Mouse (Mus musculus) liver, postnatal 0 days (tissue): ENCODE data around the gene Zfp619.
"Not testable (repeated sequence)": the region's sequence is repeated elsewhere in the genome, so short reads cannot be mapped to it uniquely, and the experiment has no call there.

Experiments used
- CTCF ChIP-seq: sonication (generic); IDR thresholded peaks from 2 replicates; pipeline ENCODE4 v1.5.1; 2016; ENCODE audit warnings: antibody characterized with exemption, low read depth
- EP300 ChIP-seq: IDR thresholded peaks from 2 replicates; pipeline ENCODE4 v1.6.1; 2016; ENCODE audit warnings: antibody characterized with exemption, low read depth, mild to moderate bottlenecking

GRCm38 (mm10) chr7:39588471-39589041, 71.0 kb downstream of the Zfp619 start:
- not testable (repeated sequence) for TF ChIP-seq CTCF, EP300
